Mouse (Mus musculus): ENCODE measurements at regions not wholly inside any gene's neighbourhood (a gene's known extent, or its start where the extent isn't known, plus 50 kb on each side); places are given as distances from the start of the nearest gene placed in this dataset.

- Histone ChIP-seq H3K9me3 (ENCODE audit: control insufficient read depth, low read length) (no peaks in the 10 kb centered on the region), H3K4me3 (ENCODE audit: low read length) (no peak overlapping the region), H3K4me2 (ENCODE audit: low read depth, low read length) (no peak overlapping the region), H3K9ac (ENCODE audit: low read length) (no peak overlapping the region), H3K27ac (ENCODE audit: low read length) (no peak overlapping the region), H3K36me3 (ENCODE audit: control insufficient read depth, insufficient read depth, low read length) (no peaks in the 10 kb centered on the region), H3K4me1 (replicated peaks; ENCODE audit: control insufficient read depth, insufficient read depth, low read length) (no peaks in the 10 kb centered on the region), H3K27me3 (ENCODE audit: control insufficient read depth, insufficient read depth, low read depth, low read length) (no peaks in the 10 kb centered on the region)
- whole genome bisulfite sequencing, result 85% methylated on average over 2 of the region's 2 CpGs
- no peak for ATAC-seq (ENCODE audit: low read depth)
Measured at GRCm38 (mm10) chr2:46609217-46609616, 1492.0 kb upstream of the Zeb2 start.

- H3K9ac ChIP-seq (ENCODE audit: low read length), result no peak overlapping the region
- ATAC-seq (ENCODE audit: low read depth), result no peak
- H3K36me3 ChIP-seq (ENCODE audit: control insufficient read depth, insufficient read depth, low read length), result no peaks in the 10 kb centered on the region
- H3K9me3 ChIP-seq (ENCODE audit: control insufficient read depth, low read length), result no peaks in the 10 kb centered on the region
- H3K27me3 ChIP-seq (ENCODE audit: control insufficient read depth, insufficient read depth, low read depth, low read length), result no peaks in the 10 kb centered on the region
- H3K27ac ChIP-seq (ENCODE audit: low read length), result no peak overlapping the region
- H3K4me3 ChIP-seq (ENCODE audit: low read length), result no peak overlapping the region
- no peaks in the 10 kb centered on the region for H3K4me1 ChIP-seq (replicated peaks; ENCODE audit: control insufficient read depth, insufficient read depth, low read length)
- WGBS, result 41% methylated on average over 2 of the region's 2 CpGs
- no peak overlapping the region for H3K4me2 ChIP-seq (ENCODE audit: low read depth, low read length)
Measured at GRCm38 (mm10) chr2:46581773-46582172, 1464.6 kb upstream of the Zeb2 start.

- WGBS, result 78% methylated on average over 2 of the region's 2 CpGs
Measured at GRCm38 (mm10) chr2:46570416-46570815, 1453.2 kb upstream of the Zeb2 start.

GRCm38 (mm10) chr2:46533395-46533794 lies 1416.2 kb upstream of the Zeb2 start:
- no peaks in the 10 kb centered on the region for H3K9me3 ChIP-seq (ENCODE audit: control insufficient read depth, low read length)
- no peak overlapping the region for H3K27ac ChIP-seq (ENCODE audit: low read length)
- H3K9ac ChIP-seq (ENCODE audit: low read length), result no peak overlapping the region
- WGBS, result 27% methylated on average over 1 of the region's 1 CpGs
- no peak overlapping the region for H3K4me3 ChIP-seq (ENCODE audit: low read length)
- no peak overlapping the region for H3K4me2 ChIP-seq (ENCODE audit: low read depth, low read length)
- no peaks in the 10 kb centered on the region for H3K27me3 ChIP-seq (ENCODE audit: control insufficient read depth, insufficient read depth, low read depth, low read length)
- no peaks in the 10 kb centered on the region; the same call in 1 of the 2 replicates for H3K4me1 ChIP-seq (replicated peaks; ENCODE audit: control insufficient read depth, insufficient read depth, low read length)
- ATAC-seq (ENCODE audit: low read depth), result no peak
- H3K36me3 ChIP-seq (ENCODE audit: control insufficient read depth, insufficient read depth, low read length), result no peaks in the 10 kb centered on the region

More at GRCm38 (mm10) chr2:46570416-46570815, 1453.2 kb upstream of the Zeb2 start:
- Histone ChIP-seq H3K27ac (ENCODE audit: low read length) (no peak overlapping the region), H3K27me3 (ENCODE audit: control insufficient read depth, insufficient read depth, low read depth, low read length) (no peaks in the 10 kb centered on the region), H3K4me2 (ENCODE audit: low read depth, low read length) (no peak overlapping the region), H3K36me3 (ENCODE audit: control insufficient read depth, insufficient read depth, low read length) (no peaks in the 10 kb centered on the region), H3K4me1 (replicated peaks; ENCODE audit: control insufficient read depth, insufficient read depth, low read length) (no peaks in the 10 kb centered on the region), H3K4me3 (ENCODE audit: low read length) (no peak overlapping the region), H3K9ac (ENCODE audit: low read length) (no peak overlapping the region), H3K9me3 (ENCODE audit: control insufficient read depth, low read length) (no peaks in the 10 kb centered on the region)
- no peak for ATAC-seq (ENCODE audit: low read depth)

GRCm38 (mm10) chr2:46530686-46531085 lies 1413.5 kb upstream of the Zeb2 start:
- Histone ChIP-seq H3K4me3 (ENCODE audit: low read length) (no peak overlapping the region), H3K4me2 (ENCODE audit: low read depth, low read length) (no peak overlapping the region), H3K27me3 (ENCODE audit: control insufficient read depth, insufficient read depth, low read depth, low read length) (no peaks in the 10 kb centered on the region), H3K36me3 (ENCODE audit: control insufficient read depth, insufficient read depth, low read length) (no peaks in the 10 kb centered on the region), H3K4me1 (replicated peaks; ENCODE audit: control insufficient read depth, insufficient read depth, low read length) (no peaks in the 10 kb centered on the region; the same call in 1 of the 2 replicates), H3K27ac (ENCODE audit: low read length) (no peak overlapping the region), H3K9me3 (ENCODE audit: control insufficient read depth, low read length) (no peaks in the 10 kb centered on the region), H3K9ac (ENCODE audit: low read length) (no peak overlapping the region)
- WGBS, result 89% methylated on average over 1 of the region's 1 CpGs
- ATAC-seq (ENCODE audit: low read depth), result no peak

GRCm38 (mm10) chr2:46525223-46525622 lies 1408.0 kb upstream of the Zeb2 start:
- Histone ChIP-seq H3K36me3 (ENCODE audit: control insufficient read depth, insufficient read depth, low read length) (no peaks in the 10 kb centered on the region), H3K27ac (ENCODE audit: low read length) (no peak overlapping the region), H3K9ac (ENCODE audit: low read length) (no peak overlapping the region), H3K4me2 (ENCODE audit: low read depth, low read length) (no peak overlapping the region), H3K27me3 (ENCODE audit: control insufficient read depth, insufficient read depth, low read depth, low read length) (no peaks in the 10 kb centered on the region), H3K9me3 (ENCODE audit: control insufficient read depth, low read length) (no peaks in the 10 kb centered on the region), H3K4me1 (replicated peaks; ENCODE audit: control insufficient read depth, insufficient read depth, low read length) (peaks cover 2% of the 10 kb centered on the region; the same call in 1 of the 2 replicates), H3K4me3 (ENCODE audit: low read length) (no peak overlapping the region)
- no peak for ATAC-seq (ENCODE audit: low read depth)
- 27% methylated on average over 4 of the region's 4 CpGs for WGBS

GRCm38 (mm10) chr2:46524625-46525024 lies 1407.4 kb upstream of the Zeb2 start:
- H3K4me1 ChIP-seq (replicated peaks; ENCODE audit: control insufficient read depth, insufficient read depth, low read length), result peaks cover 2% of the 10 kb centered on the region; the same call in 1 of the 2 replicates
- no peak overlapping the region for H3K4me3 ChIP-seq (ENCODE audit: low read length)
- no peak overlapping the region for H3K4me2 ChIP-seq (ENCODE audit: low read depth, low read length)
- H3K27ac ChIP-seq (ENCODE audit: low read length), result no peak overlapping the region
- no peak overlapping the region for H3K9ac ChIP-seq (ENCODE audit: low read length)
- H3K27me3 ChIP-seq (ENCODE audit: control insufficient read depth, insufficient read depth, low read depth, low read length), result no peaks in the 10 kb centered on the region
- no peaks in the 10 kb centered on the region for H3K36me3 ChIP-seq (ENCODE audit: control insufficient read depth, insufficient read depth, low read length)
- WGBS, result 14% methylated on average over 6 of the region's 6 CpGs
- H3K9me3 ChIP-seq (ENCODE audit: control insufficient read depth, low read length), result no peaks in the 10 kb centered on the region
- ATAC-seq (ENCODE audit: low read depth), result no peak

- H3K27me3 ChIP-seq (ENCODE audit: control insufficient read depth, insufficient read depth, low read depth, low read length), result no peaks in the 10 kb centered on the region
- no peak overlapping the region for H3K4me2 ChIP-seq (ENCODE audit: low read depth, low read length)
- no peaks in the 10 kb centered on the region for H3K9me3 ChIP-seq (ENCODE audit: control insufficient read depth, low read length)
- H3K9ac ChIP-seq (ENCODE audit: low read length), result no peak overlapping the region
- 36% methylated on average over 5 of the region's 5 CpGs for WGBS
- ATAC-seq (ENCODE audit: low read depth), result peak; percentile 86
- no peaks in the 10 kb centered on the region for H3K36me3 ChIP-seq (ENCODE audit: control insufficient read depth, insufficient read depth, low read length)
- peaks cover 2% of the 10 kb centered on the region; the same call in 1 of the 2 replicates for H3K4me1 ChIP-seq (replicated peaks; ENCODE audit: control insufficient read depth, insufficient read depth, low read length)
- no peak overlapping the region for H3K4me3 ChIP-seq (ENCODE audit: low read length)
- H3K27ac ChIP-seq (ENCODE audit: low read length), result peak overlapping the region; percentile 72
Measured at GRCm38 (mm10) chr2:46521147-46521965, 1404.2 kb upstream of the Zeb2 start.

GRCm38 (mm10) chr2:46512237-46513028 lies 1395.2 kb upstream of the Zeb2 start:
- Histone ChIP-seq H3K27ac (ENCODE audit: low read length) (no peak overlapping the region), H3K36me3 (ENCODE audit: control insufficient read depth, insufficient read depth, low read length) (no peaks in the 10 kb centered on the region), H3K27me3 (ENCODE audit: control insufficient read depth, insufficient read depth, low read depth, low read length) (no peaks in the 10 kb centered on the region), H3K9me3 (ENCODE audit: control insufficient read depth, low read length) (no peaks in the 10 kb centered on the region), H3K9ac (ENCODE audit: low read length) (no peak overlapping the region), H3K4me3 (ENCODE audit: low read length) (no peak overlapping the region), H3K4me2 (ENCODE audit: low read depth, low read length) (no peak overlapping the region), H3K4me1 (replicated peaks; ENCODE audit: control insufficient read depth, insufficient read depth, low read length) (no peaks in the 10 kb centered on the region)
- ATAC-seq (ENCODE audit: low read depth), result no peak
- WGBS, result 18% methylated on average over 2 of the region's 2 CpGs
